In genomic region chr6:125265239-125265638, GRCm38 (mm10) we compare ENCODE assay signal across 13 mouse cellular contexts. TPM values are rescaled to one million over a fixed set of nuclear protein-coding genes. Genes with fewer than 3 reads are reported as not detected.
A peak's percentile ranks its signal among the peaks of the same experiment; 100 is the strongest.
DNase-seq lines count a peak whose midpoint lies in the region; ATAC-seq lines count a peak whose summit lies in the region.
"Had no signal": no experiment of that assay in that cellular context is flagged by ENCODE, and none has a peak within 500 bp of the region (broad histone marks: within the 10 kb centered on the region; RNA-seq: fewer than 3 reads in every experiment).

No protein-coding gene starts in this region.

- WGBS in forebrain, embryonic 16.5 days: 63% methylated on average over 10 of the region's 10 CpGs

- H3K9ac ChIP-seq in forebrain, embryonic 16.5 days (replicated peaks; ENCODE audit: low read depth, low read length): no peak overlapping the region
- H3K9ac ChIP-seq: liver, embryonic 15.5 days had no signal

- ATAC-seq in frontal cortex, adult (ENCODE audit: low TSS enrichment): peak; percentile 86
- peak; percentile 71 to 86 for ATAC-seq in hematopoietic stem cell, adult 5-6 weeks (replicated peaks in 1 of 2; ENCODE audit: insufficient read depth in 1 of 2, low FRiP score in 2 of 2, low TSS enrichment in 1 of 2, low read depth in 1 of 2, poor library complexity in 2 of 2, severe bottlenecking in 2 of 2)
- no peak for ATAC-seq in forebrain, embryonic 16.5 days

- no peak overlapping the region for H3K4me2 ChIP-seq in forebrain, embryonic 16.5 days (ENCODE audit: low read length)
- H3K4me2 ChIP-seq: liver, embryonic 15.5 days had no signal

- no peak overlapping the region for H3K27ac ChIP-seq in forebrain, embryonic 16.5 days (ENCODE audit: low read length)
- H3K27ac ChIP-seq: forebrain, embryonic 10.5 days; liver, embryonic 15.5 days had no signal

- no peaks in the 10 kb centered on the region for H3K9me3 ChIP-seq in forebrain, embryonic 16.5 days (ENCODE audit: control insufficient read depth, low read length)
- H3K9me3 ChIP-seq: forebrain, embryonic 10.5 days; liver, embryonic 15.5 days had no signal

- no peaks in the 10 kb centered on the region for H3K36me3 ChIP-seq in forebrain, embryonic 16.5 days (ENCODE audit: control insufficient read depth, insufficient read depth)
- H3K36me3 ChIP-seq: forebrain, embryonic 10.5 days; liver, embryonic 15.5 days had no signal

- no peak for DNase-seq in frontal cortex, postnatal 25 days (ENCODE audit: low spot score in 2 of 2)
- DNase-seq in B cell, adult 2 months: peak; percentile 59 to 60
- peak; percentile 26 for DNase-seq in right cerebral cortex, postnatal 25 days
- DNase-seq in ovary, postnatal 36 days (ENCODE audit: low spot score): no peak
- no peak for DNase-seq in ovary, adult 18-20 months (ENCODE audit: low spot score)
- DNase-seq: cerebellum, adult 9-11 months had no signal

- H3K4me3 ChIP-seq in forebrain, embryonic 16.5 days (replicated peaks; ENCODE audit: low read length): no peak overlapping the region
- H3K4me3 ChIP-seq: forebrain, embryonic 10.5 days; liver, embryonic 15.5 days had no signal

- no peaks in the 10 kb centered on the region for H3K4me1 ChIP-seq in forebrain, embryonic 16.5 days (replicated peaks; ENCODE audit: control insufficient read depth, insufficient read depth, low read length)
- H3K4me1 ChIP-seq: forebrain, embryonic 10.5 days; liver, embryonic 15.5 days had no signal

- no peaks in the 10 kb centered on the region for H3K27me3 ChIP-seq in forebrain, embryonic 16.5 days (replicated peaks; ENCODE audit: control insufficient read depth, insufficient read depth, low read length)
- H3K27me3 ChIP-seq: liver, embryonic 15.5 days had no signal

RNA-seq across cellular contexts. Expression of gene Tuba3a, which starts 20.6 kb away (rescaled TPM):
- total RNA-seq in hematopoietic stem cell, adult 5-6 weeks (2017): not detected in 2 replicates
- not detected in 2 replicates for polyA plus RNA-seq in forebrain, embryonic 16.5 days (2015; fragmentation: Nextera tagmentation; extraction: Ambion mirVana)
- total RNA-seq: CH12.LX had no signal
- polyA plus RNA-seq: heart, embryonic 14.5 days; liver, embryonic 15.5 days had no signal

RNA-seq across cellular contexts. Expression of gene Cd27, which starts 28.4 kb away (rescaled TPM):
- total RNA-seq in hematopoietic stem cell, adult 5-6 weeks (2017): 170 and 196 TPM in 2 replicates
- 1.8 TPM in 1 of 2 replicates, not detected in the other for polyA plus RNA-seq in forebrain, embryonic 16.5 days (2015; fragmentation: Nextera tagmentation; extraction: Ambion mirVana)
- total RNA-seq: CH12.LX had no signal

RNA-seq across cellular contexts. Expression of gene Tapbpl, which starts 33.6 kb away (rescaled TPM):
- total RNA-seq in hematopoietic stem cell, adult 5-6 weeks (2017): 23.1 and 29.7 TPM in 2 replicates
- 3.8 and 4.5 TPM in 2 replicates for polyA plus RNA-seq in forebrain, embryonic 16.5 days (2015; fragmentation: Nextera tagmentation; extraction: Ambion mirVana)

RNA-seq across cellular contexts. Expression of gene Ltbr, which starts 48.4 kb away (rescaled TPM):
- 18.6 and 68.1 TPM in 2 replicates for total RNA-seq in hematopoietic stem cell, adult 5-6 weeks (2017)
- 10.4 and 11.6 TPM in 2 replicates for polyA plus RNA-seq in forebrain, embryonic 16.5 days (2015; fragmentation: Nextera tagmentation; extraction: Ambion mirVana)
- total RNA-seq: CH12.LX had no signal

RNA-seq across cellular contexts. Expression of gene Vamp1, which starts 49.9 kb away (rescaled TPM):
- total RNA-seq in hematopoietic stem cell, adult 5-6 weeks (2017): 7.7 and 13.7 TPM in 2 replicates
- 5.5 and 7.3 TPM in 2 replicates for polyA plus RNA-seq in forebrain, embryonic 16.5 days (2015; fragmentation: Nextera tagmentation; extraction: Ambion mirVana)

Comparison
In these comparisons a context has a peak if more than half of its experiments do, and no peak if none do; other contexts are left out.
1. DNase-seq: peak in B cell, adult 2 months (2 of 2) and right cerebral cortex, postnatal 25 days (single experiment); none in frontal cortex, postnatal 25 days (0 of 2), ovary, postnatal 36 days (single experiment) and ovary, adult 18-20 months (single experiment).